Mouse (Mus musculus): Measurements from ENCODE around the gene Ophn1. TPM values are rescaled to one million over a fixed set of nuclear protein-coding genes. Genes with fewer than 3 reads are reported as not detected.

Ophn1 gene
- total RNA-seq, 2 experiments from 2014 or later: 38.9 to 41.8 TPM

DNA sequence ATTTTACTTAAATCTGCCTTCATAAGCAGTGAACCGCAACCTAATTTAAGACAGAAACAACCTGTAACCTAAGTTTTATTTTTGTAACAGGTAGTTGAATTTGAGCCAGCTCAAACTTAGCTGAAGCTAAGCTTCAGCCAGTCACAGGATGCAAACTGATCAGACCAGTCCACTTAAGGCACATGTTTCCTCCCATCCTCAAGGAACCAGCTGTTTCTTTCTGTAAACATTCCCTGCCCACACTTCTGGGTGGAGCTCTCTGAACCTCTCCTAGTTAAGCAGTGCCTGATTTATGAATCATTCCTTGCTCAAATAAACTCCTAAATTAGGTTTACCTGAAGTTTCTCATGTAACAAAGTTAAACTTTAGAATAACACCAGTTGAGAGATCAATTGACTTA is 54.8 kb downstream of the Ophn1 start:
- no peak for DNase-seq (ENCODE audit: low spot score in 2 of 2)

DNA sequence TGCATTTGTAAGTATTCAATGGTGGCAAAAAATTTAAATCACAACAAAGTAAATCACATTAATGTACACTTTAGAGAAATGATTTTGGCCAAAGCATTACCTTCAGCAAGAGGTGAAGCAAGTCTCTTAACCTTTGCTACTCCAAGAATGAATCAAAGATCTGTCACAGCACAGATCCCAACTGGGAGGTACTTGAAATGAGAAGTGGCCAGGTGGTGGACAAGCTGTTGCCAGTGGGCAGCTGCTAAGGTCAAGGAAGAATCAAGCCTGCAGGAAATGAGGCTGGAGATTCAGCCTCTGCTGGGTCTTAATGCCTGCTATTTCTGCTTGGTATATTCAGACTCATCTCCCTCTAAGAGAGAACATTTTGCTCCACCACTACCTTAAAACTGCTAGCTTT is 87.0 kb downstream of the Ophn1 start:
- DNase-seq (ENCODE audit: low spot score in 2 of 2): no peak

DNA sequence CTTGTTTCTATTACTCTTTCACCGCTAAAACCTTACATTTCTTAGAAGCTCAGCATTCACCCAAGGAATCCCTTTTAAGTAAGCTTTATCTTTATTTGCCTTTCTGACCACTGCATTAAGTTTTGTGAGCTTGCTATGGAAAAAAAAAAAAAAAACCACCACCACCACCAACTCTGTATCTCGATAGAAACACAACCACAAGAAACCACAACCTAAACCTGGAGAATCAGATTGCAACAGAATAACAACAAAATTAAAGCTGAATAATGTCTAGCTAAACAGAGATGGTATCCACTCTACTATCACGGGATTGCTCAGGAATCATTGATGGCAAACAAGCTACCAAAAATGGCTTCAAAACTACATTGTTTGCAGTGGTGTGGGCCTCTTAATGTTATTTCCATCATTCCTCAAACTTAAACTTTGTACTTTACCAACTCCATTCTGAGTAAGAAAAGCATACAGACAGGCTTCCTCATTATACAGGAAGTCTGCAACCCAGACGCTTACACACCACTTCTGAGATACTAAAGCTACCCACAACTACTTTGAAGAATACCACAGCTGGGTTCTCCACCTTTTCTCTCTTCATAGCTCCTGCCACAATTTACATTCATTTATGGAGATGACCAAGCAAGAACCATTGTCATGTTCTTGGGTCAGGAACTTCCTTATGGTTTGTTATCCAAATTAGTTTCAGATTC is 116.4 kb downstream of the Ophn1 start:
- DNase-seq (ENCODE audit: low spot score in 2 of 2): no peak

DNA sequence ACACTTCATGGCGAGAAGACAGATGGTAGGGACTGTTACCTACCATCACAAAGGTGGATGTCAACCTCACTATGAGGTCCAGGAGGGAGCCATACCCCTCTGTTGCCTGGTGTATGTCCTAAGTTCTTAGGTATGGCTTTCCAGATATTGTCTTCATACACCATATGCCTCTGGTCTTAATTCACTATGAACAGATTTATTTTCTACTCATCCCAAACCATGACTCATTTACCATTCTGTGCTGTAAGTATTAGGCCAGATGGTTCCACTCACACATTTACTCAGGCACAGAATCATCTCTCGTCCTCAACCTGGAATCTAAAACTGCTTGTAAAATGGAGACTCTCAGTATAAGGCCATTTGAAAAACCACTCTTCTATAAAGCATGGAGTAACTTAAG is 135.7 kb downstream of the Ophn1 start:
- DNase-seq (ENCODE audit: low spot score in 2 of 2): peak in 1 of 2 experiments; percentile 49

- DNase-seq (ENCODE audit: low spot score in 2 of 2): peak in 1 of 2 experiments; percentile 15
Measured at GRCm38 (mm10) chrX:98751279-98751817, 139.5 kb downstream of the Ophn1 start.

DNA sequence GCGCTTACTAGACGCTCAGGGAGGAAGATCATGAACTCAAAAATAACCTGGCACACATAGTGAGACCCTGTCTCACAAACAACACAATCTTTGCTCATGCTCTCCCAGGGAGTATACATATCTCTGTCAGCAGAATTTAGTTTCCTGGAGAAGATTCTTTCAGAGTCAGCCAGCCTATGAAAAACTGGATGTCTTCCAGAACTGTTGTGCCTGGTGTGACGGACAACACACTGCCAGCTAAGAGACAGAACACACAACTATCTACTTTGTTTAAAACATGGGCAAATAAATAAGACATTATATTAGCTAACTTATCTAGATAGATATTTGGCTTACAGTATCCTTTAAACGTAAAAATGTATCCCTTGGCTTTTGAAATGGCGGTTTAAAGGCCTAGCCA is 154.1 kb downstream of the Ophn1 start:
- DNase-seq (ENCODE audit: low spot score in 2 of 2): no peak

- DNase-seq (ENCODE audit: low spot score in 2 of 2): no peak
Measured at GRCm38 (mm10) chrX:98722991-98723390, 167.8 kb downstream of the Ophn1 start.

- DNase-seq (ENCODE audit: low spot score in 2 of 2): no peak
Measured at GRCm38 (mm10) chrX:98707766-98708165, 183.1 kb downstream of the Ophn1 start.

GRCm38 (mm10) chrX:98701635-98702034 is 189.2 kb downstream of the Ophn1 start:
- peak; percentile 26 to 45 for DNase-seq (ENCODE audit: low spot score in 2 of 2)

DNA sequence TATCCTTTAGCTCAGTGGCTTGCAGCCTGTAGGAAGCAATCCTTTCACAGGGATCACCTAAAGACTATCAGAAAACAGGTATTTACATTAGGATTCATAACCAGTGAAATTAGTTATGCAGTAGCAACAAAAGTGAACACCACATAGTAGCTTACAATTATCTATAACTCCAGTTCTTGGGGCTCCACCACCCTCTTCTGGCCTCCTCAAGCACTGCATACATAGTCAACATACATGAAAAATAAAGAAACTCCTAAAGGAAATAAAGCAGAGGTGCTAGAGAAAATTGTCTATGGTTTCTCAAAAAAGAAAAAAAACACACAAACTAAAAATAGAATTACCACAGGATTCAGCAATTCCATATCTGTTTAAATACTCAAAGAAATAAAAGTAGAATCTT is 208.2 kb downstream of the Ophn1 start:
- DNase-seq (ENCODE audit: low spot score in 2 of 2): no peak

DNA sequence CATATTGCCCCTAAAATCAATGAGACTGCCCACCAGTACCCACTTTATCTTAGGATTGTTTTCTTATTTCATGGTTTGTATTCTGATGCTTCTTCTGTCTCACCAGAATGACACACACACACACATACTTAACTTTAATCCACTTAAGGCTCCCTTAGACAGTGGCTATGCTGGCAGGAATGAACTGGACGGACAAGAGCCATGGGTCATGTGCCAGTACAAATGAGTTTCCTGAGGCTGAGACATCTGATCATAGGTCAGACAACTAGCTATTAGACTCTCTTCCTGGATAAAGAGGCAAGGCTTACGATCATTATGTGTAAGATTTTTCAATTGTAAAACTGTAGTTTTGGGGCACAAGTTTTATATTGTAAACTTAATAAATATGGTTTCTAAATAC is 209.5 kb downstream of the Ophn1 start:
- DNase-seq (ENCODE audit: low spot score in 2 of 2): no peak

- DNase-seq (ENCODE audit: low spot score in 2 of 2): no peak
Measured at GRCm38 (mm10) chrX:98670988-98671387, 219.8 kb downstream of the Ophn1 start.

GRCm38 (mm10) chrX:98651431-98651830 is 239.4 kb downstream of the Ophn1 start:
- DNase-seq (ENCODE audit: low spot score in 2 of 2): no peak

DNA sequence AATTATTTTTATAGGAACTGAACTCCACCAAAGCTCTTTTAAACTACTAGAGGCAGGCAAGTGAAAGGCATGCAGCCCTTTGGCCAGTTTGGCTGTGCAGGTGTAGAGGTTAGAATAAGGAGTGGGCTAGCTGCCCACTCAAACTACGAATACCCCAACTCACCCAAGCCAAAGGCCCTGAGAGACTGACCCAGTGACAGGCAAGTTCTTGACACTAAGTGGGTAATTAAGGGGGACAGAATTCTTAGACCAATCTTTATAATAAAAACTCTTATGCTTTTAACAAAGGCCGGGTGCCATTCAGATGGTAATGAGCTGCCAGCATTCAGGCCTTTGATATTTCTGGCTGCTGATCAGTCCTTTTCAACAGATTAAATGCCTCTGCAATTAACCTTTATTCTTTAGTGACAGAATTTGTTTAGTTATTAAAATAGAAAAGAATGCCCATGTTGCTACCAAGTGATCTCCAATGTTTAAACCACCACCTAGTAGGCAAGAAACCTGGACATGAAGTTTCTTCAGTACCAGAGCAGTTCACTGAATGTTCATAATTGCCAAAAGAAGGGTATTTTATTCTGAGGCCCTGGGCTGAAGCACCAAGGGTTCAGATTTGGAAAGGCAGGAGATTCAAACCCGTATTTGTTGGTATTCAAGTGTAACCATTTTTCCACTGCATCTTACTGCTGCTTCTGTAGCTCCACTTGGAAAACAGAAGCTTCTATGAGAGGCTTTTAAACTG is 262.0 kb downstream of the Ophn1 start:
- peak in 1 of 2 experiments; percentile 6 for DNase-seq (ENCODE audit: low spot score in 2 of 2)

GRCm38 (mm10) chrX:98618865-98619264 is 272.0 kb downstream of the Ophn1 start:
- DNase-seq (ENCODE audit: low spot score in 2 of 2): peak; percentile 13 to 40

DNA sequence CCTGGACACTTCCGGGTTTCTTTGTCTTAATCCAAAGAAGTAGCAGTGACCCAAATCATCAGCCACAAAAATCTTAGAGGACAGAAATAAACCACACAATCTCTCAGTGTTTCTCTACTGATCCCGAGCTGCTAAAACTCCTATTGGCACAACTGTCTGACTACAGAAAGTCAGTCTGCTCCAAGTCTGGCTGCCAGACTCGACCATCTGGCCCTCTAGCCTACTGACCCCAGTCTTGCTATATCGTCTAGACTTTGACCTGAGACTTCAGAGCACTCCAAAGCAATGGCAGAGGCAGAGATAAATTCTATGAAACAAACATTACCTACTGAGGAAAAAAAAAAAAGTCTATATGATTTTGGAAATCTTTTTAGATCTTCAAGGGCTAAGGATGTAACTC is 273.4 kb downstream of the Ophn1 start:
- DNase-seq (ENCODE audit: low spot score in 2 of 2): no peak

DNA sequence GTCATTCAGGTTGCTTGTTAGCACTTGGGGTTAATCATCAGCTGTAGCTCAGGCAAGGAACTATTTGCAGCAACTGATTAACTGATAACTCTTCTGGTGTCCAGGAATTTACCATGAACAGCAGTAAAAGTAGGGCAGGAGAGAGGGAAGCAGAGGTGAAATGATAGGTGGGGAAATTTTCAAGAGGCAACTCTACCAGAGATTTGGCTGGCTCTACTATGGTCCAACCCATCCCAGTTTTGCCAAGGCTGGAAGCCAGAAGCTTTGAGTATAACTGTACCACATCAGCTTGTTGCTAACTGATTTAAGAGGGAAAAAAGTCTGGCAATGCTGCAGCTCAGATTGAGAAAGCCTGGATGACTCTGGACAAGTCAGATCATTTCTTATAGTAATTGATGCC is 316.6 kb downstream of the Ophn1 start:
- no peak for DNase-seq (ENCODE audit: low spot score in 2 of 2)

- DNase-seq (ENCODE audit: low spot score in 2 of 2): no peak
Measured at GRCm38 (mm10) chrX:98546458-98546857, 344.4 kb downstream of the Ophn1 start.

DNA sequence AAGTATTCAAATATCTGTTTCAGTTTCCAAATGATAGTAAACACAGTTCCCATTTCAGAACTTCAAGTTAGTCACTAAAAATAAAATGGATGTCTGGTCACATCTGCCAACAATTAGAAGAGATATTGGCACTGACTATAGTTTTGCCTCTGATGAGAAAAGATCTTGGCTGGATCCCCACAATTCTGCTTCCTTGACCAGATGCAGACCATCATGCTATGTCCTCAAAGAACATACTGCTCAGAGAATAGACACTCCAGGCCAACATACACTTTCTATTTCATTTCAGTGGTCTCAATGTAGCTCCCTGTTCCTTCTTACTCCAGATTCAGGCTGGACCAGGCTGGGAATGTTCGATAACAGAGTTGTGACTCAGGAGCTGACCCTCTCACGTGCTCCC is 375.5 kb downstream of the Ophn1 start:
- no peak for DNase-seq (ENCODE audit: low spot score in 2 of 2)

- no peak for DNase-seq (ENCODE audit: low spot score in 2 of 2)
Measured at GRCm38 (mm10) chrX:98514359-98514904, 376.4 kb downstream of the Ophn1 start.

All from layer of hippocampus, postnatal 14 days (tissue).